Mouse (Mus musculus) B cell, adult (primary cell): Measurements from ENCODE around the gene Mip. TPM values are rescaled to one million over a fixed set of nuclear protein-coding genes. Genes with fewer than 3 reads are reported as not detected.

Source experiments
- total RNA-seq: library from RNA; stranded (reverse); gene quantifications from 4 replicates; pipeline ENCODE4 v1.2.4, GENCODE M21; 2023; ENCODE audit not compliant: inconsistent age

Gene Mip
- total RNA-seq = not detected in 4 replicates

GRCm38 (mm10) chr10:128225538-128225937, at the start of gene Mip:
TSS of gene Mip (plus strand) at chr10:128225838.

GRCm38 (mm10) chr10:128179989-128180388, 45.6 kb upstream of the Mip start, which contains the start of gene Rbms2:
TSS of gene Rbms2 (minus strand) at chr10:128180297.

GRCm38 (mm10) chr10:128194024-128194550, 31.6 kb upstream of the Mip start, which contains the start of gene Gls2:
TSS of gene Gls2 (plus strand) at chr10:128194457.

GRCm38 (mm10) chr10:128211390-128212108, 14.1 kb upstream of the Mip start, which contains the start of gene Spryd4:
TSS of gene Spryd4 (minus strand) at chr10:128211807.

GRCm38 (mm10) chr10:128231697-128232419, 6.2 kb downstream of the Mip start, which contains the start of gene Timeless:
TSS of gene Timeless (plus strand) at chr10:128232065.

GRCm38 (mm10) chr10:128253677-128254255, 28.1 kb downstream of the Mip start, which contains the start of gene Apon:
TSS of gene Apon (plus strand) at chr10:128254096.

GRCm38 (mm10) chr10:128268371-128268770, 42.7 kb downstream of the Mip start, which contains the start of gene Apof:
TSS of gene Apof (plus strand) at chr10:128268671.

GRCm38 (mm10) chr10:128270287-128270841, 44.7 kb downstream of the Mip start, which contains the start of gene Stat2:
TSS of gene Stat2 (plus strand) at chr10:128270559.

Other genes with a start within 250 kb of the Mip start
- gene Hsd17b6, start 218.2 kb upstream of the Mip start, total RNA-seq = not detected in 4 replicates
- gene Prim1, start 210.7 kb upstream of the Mip start, total RNA-seq = 14.7 to 17.6 TPM (median 16.0 TPM) in 4 replicates
- gene Naca, start 190.3 kb upstream of the Mip start, total RNA-seq = 579 to 612 TPM (median 595 TPM) in 4 replicates
- 125 to 138 TPM (median 132 TPM) in 4 replicates for gene Ptges3, start 166.9 kb upstream of the Mip start, total RNA-seq
- 578 to 690 TPM (median 600 TPM) in 4 replicates for gene Atp5b, start 142.6 kb upstream of the Mip start, total RNA-seq
- 114 to 132 TPM (median 129 TPM) in 4 replicates for gene Baz2a, start 134.3 kb upstream of the Mip start, total RNA-seq
- 46.0 to 52.1 TPM (median 47.1 TPM) in 4 replicates for gene Rbms2, start 45.5 kb upstream of the Mip start, total RNA-seq
- gene Gls2, start 31.4 kb upstream of the Mip start, total RNA-seq = not detected in 4 replicates
- gene Spryd4, start 14.0 kb upstream of the Mip start, total RNA-seq = 12.9 to 16.0 TPM (median 15.8 TPM) in 4 replicates
- 11.7 to 20.7 TPM (median 15.9 TPM) in 4 replicates for gene Timeless, start 6.2 kb downstream of the Mip start, total RNA-seq
- gene Apon, start 28.3 kb downstream of the Mip start, total RNA-seq = 0.48 TPM in 1 of 4 replicates, not detected in the others
- gene Apof, start 42.8 kb downstream of the Mip start, total RNA-seq = 0.54 to 2.0 TPM (median 0.83 TPM) in 4 replicates
- 109 to 134 TPM (median 120 TPM) in 4 replicates for gene Stat2, start 44.7 kb downstream of the Mip start, total RNA-seq
- 0.30 TPM in 1 of 4 replicates, not detected in the others for gene Il23a, start 72.9 kb downstream of the Mip start, total RNA-seq
- gene Pan2, start 77.5 kb downstream of the Mip start, total RNA-seq = 57.7 to 65.1 TPM (median 61.2 TPM) in 4 replicates
- gene Cnpy2, start 96.6 kb downstream of the Mip start, total RNA-seq = 19.3 to 27.7 TPM (median 21.7 TPM) in 4 replicates
- 105 to 106 TPM (median 105 TPM) in 4 replicates for gene Cs, start 111.9 kb downstream of the Mip start, total RNA-seq
- 29.6 to 36.9 TPM (median 33.0 TPM) in 4 replicates for gene Coq10a, start 143.2 kb downstream of the Mip start, total RNA-seq
- 66.2 to 68.1 TPM (median 67.1 TPM) in 4 replicates for gene Ankrd52, start 151.3 kb downstream of the Mip start, total RNA-seq
- gene Slc39a5, start 175.4 kb downstream of the Mip start, total RNA-seq = 0.83 TPM in 1 of 4 replicates, not detected in the others
- gene Nabp2, start 185.7 kb downstream of the Mip start, total RNA-seq = 49.3 to 60.3 TPM (median 54.7 TPM) in 4 replicates
- 58.7 to 71.1 TPM (median 64.1 TPM) in 4 replicates for gene Rnf41, start 185.8 kb downstream of the Mip start, total RNA-seq
- gene Smarcc2, start 233.4 kb downstream of the Mip start, total RNA-seq = 149 to 158 TPM (median 152 TPM) in 4 replicates